Mouse (Mus musculus): Measurements from ENCODE around the gene Hlx. TPM values are rescaled to one million over a fixed set of nuclear protein-coding genes. Genes with fewer than 3 reads are reported as not detected.

Gene Hlx
- total and polyA plus RNA-seq, 2 experiments from 2014 or later, result 1.6 to 2.8 TPM

DNA sequence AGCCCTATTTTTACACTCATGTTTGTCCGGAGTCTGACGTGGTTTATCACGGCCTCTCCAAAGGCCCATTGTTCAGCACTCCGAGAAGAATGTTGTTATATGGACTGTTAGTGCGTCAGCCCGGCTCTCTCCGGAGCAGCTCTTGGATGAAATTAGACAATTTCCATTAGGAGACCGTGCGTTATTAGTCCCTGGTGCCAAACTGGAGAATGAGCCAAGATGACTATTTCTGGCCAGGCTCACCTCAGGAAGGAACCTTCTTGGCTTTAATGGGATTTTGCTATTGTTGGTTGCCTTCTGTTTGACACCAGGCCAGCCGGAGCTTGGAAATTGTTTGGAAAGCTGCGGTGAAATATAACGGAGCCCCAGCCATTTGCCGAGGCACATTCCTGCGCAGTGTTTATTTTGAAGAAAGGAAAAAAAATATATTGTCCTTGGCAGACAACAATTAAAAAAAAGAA lies 16.3 kb upstream of the Hlx start:
- no peaks in the 10 kb centered on the region for H3K36me3 ChIP-seq (ENCODE audit: insufficient read depth)
- ATAC-seq, result no peak
- no peaks in the 10 kb centered on the region for H3K9me3 ChIP-seq (ENCODE audit: low read length)
- no peaks in the 10 kb centered on the region for H3K4me1 ChIP-seq (ENCODE audit: insufficient read depth)
- 34% methylated on average over 14 of the region's 14 CpGs for WGBS
- 0 out of 2 replicates have a peak overlapping the region, but pooled peaks have one; percentile 21 for H3K4me2 ChIP-seq (ENCODE audit: low read depth)
- H3K27me3 ChIP-seq (ENCODE audit: insufficient read depth, low read length), result no peaks in the 10 kb centered on the region
- TF ChIP-seq CTCF (IDR thresholded peaks at IDR 0.05; ENCODE audit: low read depth), result no peak
- H3K4me3 ChIP-seq (ENCODE audit: low read depth, low read length), result no peak overlapping the region
- no peak for DNase-seq
- no peak overlapping the region for H3K9ac ChIP-seq
- no peak overlapping the region for H3K27ac ChIP-seq (ENCODE audit: low read depth, low read length)

GRCm38 (mm10) chr1:184737876-184738479 lies 5.6 kb upstream of the Hlx start:
- no peaks in the 10 kb centered on the region for H3K9me3 ChIP-seq (ENCODE audit: low read length)
- H3K9ac ChIP-seq, result no peak overlapping the region
- H3K4me3 ChIP-seq (ENCODE audit: low read depth, low read length), result no peak overlapping the region
- ATAC-seq, result peak; percentile 87
- no peak overlapping the region for H3K27ac ChIP-seq (ENCODE audit: low read depth, low read length)
- DNase-seq, result peak; percentile 80
- H3K36me3 ChIP-seq (ENCODE audit: insufficient read depth), result no peaks in the 10 kb centered on the region
- H3K4me1 ChIP-seq (ENCODE audit: insufficient read depth), result no peaks in the 10 kb centered on the region
- H3K4me2 ChIP-seq (ENCODE audit: low read depth), result no peak overlapping the region
- TF ChIP-seq CTCF (IDR thresholded peaks at IDR 0.05; ENCODE audit: low read depth), result peak; percentile 91
- H3K27me3 ChIP-seq (ENCODE audit: insufficient read depth, low read length), result peaks cover 43% of the 10 kb centered on the region
- 5% methylated on average over 13 of the region's 14 CpGs for WGBS

GRCm38 (mm10) chr1:184737228-184737627 lies 4.8 kb upstream of the Hlx start:
- Histone ChIP-seq H3K9ac (no peak overlapping the region), H3K9me3 (ENCODE audit: low read length) (no peaks in the 10 kb centered on the region), H3K4me2 (ENCODE audit: low read depth) (no peak overlapping the region), H3K4me3 (ENCODE audit: low read depth, low read length) (no peak overlapping the region), H3K27me3 (ENCODE audit: insufficient read depth, low read length) (peaks cover 49% of the 10 kb centered on the region), H3K36me3 (ENCODE audit: insufficient read depth) (no peaks in the 10 kb centered on the region), H3K4me1 (ENCODE audit: insufficient read depth) (no peaks in the 10 kb centered on the region), H3K27ac (ENCODE audit: low read depth, low read length) (no peak overlapping the region)
- ATAC-seq (no peak), DNase-seq (no peak)
- no peak for TF ChIP-seq CTCF (IDR thresholded peaks at IDR 0.05; ENCODE audit: low read depth)
- WGBS, result 41% methylated on average over 2 of the region's 2 CpGs

- no peak for ATAC-seq
- Histone ChIP-seq H3K27me3 (ENCODE audit: insufficient read depth, low read length) (peaks cover 49% of the 10 kb centered on the region), H3K9me3 (ENCODE audit: low read length) (no peaks in the 10 kb centered on the region), H3K27ac (ENCODE audit: low read depth, low read length) (no peak overlapping the region), H3K9ac (no peak overlapping the region), H3K4me1 (ENCODE audit: insufficient read depth) (no peaks in the 10 kb centered on the region), H3K36me3 (ENCODE audit: insufficient read depth) (no peaks in the 10 kb centered on the region), H3K4me2 (ENCODE audit: low read depth) (no peak overlapping the region), H3K4me3 (ENCODE audit: low read depth, low read length) (no peak overlapping the region)
- under 1% methylated on average over 5 of the region's 5 CpGs for WGBS
- TF ChIP-seq CTCF (IDR thresholded peaks at IDR 0.05; ENCODE audit: low read depth), result no peak
- DNase-seq, result no peak
These were observed 3.8 kb upstream of the Hlx start for GRCm38 (mm10) chr1:184736260-184736659.

DNA sequence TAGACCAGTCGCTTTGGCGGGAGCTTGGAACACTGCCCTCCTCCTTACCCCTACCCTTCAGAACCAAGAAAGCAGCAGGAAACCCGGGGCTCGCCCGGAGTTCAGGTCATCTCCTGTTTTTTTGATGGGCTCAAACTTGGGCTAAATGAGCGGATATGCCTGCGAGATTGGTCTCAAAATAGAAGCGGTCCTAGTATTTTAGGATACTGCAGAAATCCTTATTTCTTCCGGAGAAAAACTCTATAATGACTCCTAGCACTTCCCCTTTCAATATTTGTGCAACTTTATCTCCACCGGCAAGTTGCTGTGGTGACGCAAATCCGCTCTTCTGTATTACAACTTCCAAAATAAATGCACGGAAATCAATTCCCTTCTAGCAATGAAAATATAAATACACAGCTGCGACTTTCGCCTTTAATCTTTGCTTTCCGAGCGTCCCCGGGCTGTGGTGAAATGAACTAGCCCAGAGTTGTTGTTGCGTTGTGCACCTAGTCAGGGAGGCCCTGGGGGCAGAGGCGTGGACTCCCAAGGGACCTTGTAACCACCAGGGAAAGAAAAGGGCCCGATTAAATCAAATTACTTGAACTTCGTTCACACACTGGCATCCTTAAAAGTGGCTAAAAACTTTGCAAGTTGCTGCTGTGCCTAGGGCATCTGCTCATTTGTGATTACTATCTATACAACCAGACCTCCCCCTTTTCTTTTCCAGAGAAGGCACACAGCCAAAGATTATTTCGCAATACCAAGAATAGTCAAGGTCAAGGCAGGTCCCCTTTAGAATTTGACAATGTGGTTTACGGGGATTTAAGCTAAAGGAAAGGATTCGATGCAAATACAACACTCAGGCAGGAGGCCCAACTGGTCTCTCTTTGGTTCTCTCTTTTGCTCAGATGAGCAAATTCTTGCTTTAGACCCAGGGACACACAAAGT lies 2.8 kb upstream of the Hlx start:
- Histone ChIP-seq H3K4me1 (ENCODE audit: insufficient read depth) (no peaks in the 10 kb centered on the region), H3K27me3 (ENCODE audit: insufficient read depth, low read length) (peaks cover 52% of the 10 kb centered on the region), H3K4me3 (ENCODE audit: low read depth, low read length) (no peak overlapping the region), H3K27ac (ENCODE audit: low read depth, low read length) (no peak overlapping the region), H3K36me3 (ENCODE audit: insufficient read depth) (no peaks in the 10 kb centered on the region), H3K4me2 (ENCODE audit: low read depth) (no peak overlapping the region), H3K9me3 (ENCODE audit: low read length) (no peaks in the 10 kb centered on the region), H3K9ac (no peak overlapping the region)
- DNase-seq, result no peak
- no peak for TF ChIP-seq CTCF (IDR thresholded peaks at IDR 0.05; ENCODE audit: low read depth)
- 5% methylated on average over 25 of the region's 25 CpGs for WGBS
- ATAC-seq, result no peak

DNA sequence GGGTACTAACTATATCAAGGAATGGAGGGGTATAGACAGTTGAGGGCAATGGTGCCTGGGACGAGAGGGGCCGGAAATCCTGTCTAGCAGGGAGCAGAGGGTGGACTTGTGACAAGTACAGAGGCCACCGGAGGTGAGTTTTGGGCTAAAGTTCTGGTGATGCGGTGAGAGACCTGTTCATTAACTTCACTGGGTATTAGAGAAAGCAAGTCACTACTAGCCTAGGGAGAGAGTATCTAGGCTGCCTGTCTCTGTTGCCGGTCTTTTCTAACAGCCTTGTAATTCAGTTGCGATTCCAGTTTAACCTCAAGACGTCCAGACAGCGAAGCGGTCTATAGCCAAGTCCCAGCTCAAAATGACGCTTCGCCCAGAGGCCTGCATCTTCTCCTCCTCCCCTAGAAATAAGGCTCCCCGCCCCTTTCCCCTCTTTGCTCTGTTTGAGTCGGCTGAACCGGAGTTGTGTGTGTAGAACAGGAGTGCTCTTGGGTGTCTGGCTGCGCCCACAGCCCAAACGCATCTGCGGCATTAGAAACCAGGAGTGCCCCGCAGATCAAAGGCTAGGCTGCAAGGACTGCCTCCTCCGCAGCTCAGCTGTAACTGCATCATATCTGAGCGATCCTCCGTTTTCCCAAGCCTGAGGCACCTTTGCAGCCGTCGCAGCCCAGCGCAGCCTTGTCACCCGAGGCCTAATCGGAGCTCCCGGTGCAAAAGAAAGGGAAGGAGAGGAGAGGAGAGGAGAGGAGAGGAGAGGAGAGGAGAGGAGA lies 1.8 kb upstream of the Hlx start:
- no peaks in the 10 kb centered on the region for H3K4me1 ChIP-seq (ENCODE audit: insufficient read depth)
- H3K9ac ChIP-seq, result no peak overlapping the region
- no peak overlapping the region for H3K4me2 ChIP-seq (ENCODE audit: low read depth)
- DNase-seq (peak; percentile 66), ATAC-seq (no peak)
- H3K27me3 ChIP-seq (ENCODE audit: insufficient read depth, low read length), result peaks cover 55% of the 10 kb centered on the region
- 2% methylated on average over 27 of the region's 27 CpGs for WGBS
- no peak for TF ChIP-seq CTCF (IDR thresholded peaks at IDR 0.05; ENCODE audit: low read depth)
- no peak overlapping the region for H3K4me3 ChIP-seq (ENCODE audit: low read depth, low read length)
- no peaks in the 10 kb centered on the region for H3K9me3 ChIP-seq (ENCODE audit: low read length)
- H3K27ac ChIP-seq (ENCODE audit: low read depth, low read length), result no peak overlapping the region
- H3K36me3 ChIP-seq (ENCODE audit: insufficient read depth), result no peaks in the 10 kb centered on the region
